ENCODE assay signal across 8 mouse cellular contexts in genomic region chr6:97179367-97179828, GRCm38 (mm10). TPM values are rescaled to one million over a fixed set of nuclear protein-coding genes. Genes with fewer than 3 reads are reported as not detected.
DNase-seq lines count a peak whose midpoint lies in the region; ATAC-seq and TF ChIP-seq lines count a peak whose summit lies in the region.

No protein-coding gene starts in this region.

- peak overlapping the region; percentile 84 to 98 for H3K4me3 ChIP-seq in heart, embryonic 14.5 days (ENCODE audit: control insufficient read depth in 1 of 2, insufficient read depth in 1 of 2, low read depth in 1 of 2, low read length in 2 of 2)
- H3K4me3 ChIP-seq in MEL (ENCODE audit: control insufficient read depth in 1 of 2, insufficient read depth in 1 of 2, low read depth in 2 of 2, low read length in 2 of 2) = peak overlapping the region; percentile 69 to 70
- H3K4me3 ChIP-seq in forebrain, embryonic 11.5 days (ENCODE audit: low read depth, low read length) = peak overlapping the region; percentile 85
- peak overlapping the region; percentile 95 for H3K4me3 ChIP-seq in limb, embryonic 14.5 days (replicated peaks; ENCODE audit: low read length)

- peak overlapping the region; percentile 96 for H3K9ac ChIP-seq in heart, embryonic 14.5 days (ENCODE audit: low read length)
- peak overlapping the region; percentile 87 for H3K9ac ChIP-seq in MEL (ENCODE audit: control insufficient read depth, low read depth, low read length, poor library complexity, severe bottlenecking)
- H3K9ac ChIP-seq in forebrain, embryonic 11.5 days (ENCODE audit: low read length) = peak overlapping the region; percentile 95
- peak overlapping the region; percentile 96 for H3K9ac ChIP-seq in limb, embryonic 14.5 days (ENCODE audit: low read depth, low read length, severe bottlenecking)

- TF ChIP-seq EP300 in MEL (IDR thresholded peaks at IDR 0.05; ENCODE audit: low read depth in 1 of 2, low read length in 2 of 2) = no peak

- WGBS in heart, embryonic 14.5 days = 4% methylated on average over 11 of the region's 11 CpGs
- 12% methylated on average over 11 of the region's 11 CpGs for WGBS in forebrain, embryonic 11.5 days
- WGBS in limb, embryonic 14.5 days = 9% methylated on average over 11 of the region's 11 CpGs

- H3K36me3 ChIP-seq in heart, embryonic 14.5 days (ENCODE audit: control insufficient read depth, insufficient read depth, low read length) = peaks cover 32% of the 10 kb centered on the region
- H3K36me3 ChIP-seq in MEL (ENCODE audit: control insufficient read depth in 1 of 2, insufficient read depth in 2 of 2, low read length in 2 of 2) = peaks cover 7 to 30% of the 10 kb centered on the region in 2 experiments
- H3K36me3 ChIP-seq in forebrain, embryonic 11.5 days (ENCODE audit: control insufficient read depth, insufficient read depth, low read length) = no peaks in the 10 kb centered on the region; the same call in 1 of the 2 replicates
- H3K36me3 ChIP-seq in limb, embryonic 14.5 days (ENCODE audit: control insufficient read depth, insufficient read depth, low read length) = peaks cover 19% of the 10 kb centered on the region

- H3K4me2 ChIP-seq in heart, embryonic 14.5 days (ENCODE audit: low read length) = peak overlapping the region; percentile 89
- H3K4me2 ChIP-seq in forebrain, embryonic 11.5 days (ENCODE audit: low read depth, low read length, severe bottlenecking) = peak overlapping the region; percentile 66
- H3K4me2 ChIP-seq in limb, embryonic 14.5 days (replicated peaks; ENCODE audit: low read depth, low read length, severe bottlenecking) = peak overlapping the region; percentile 83

- peaks cover 5 to 22% of the 10 kb centered on the region in 2 experiments for H3K4me1 ChIP-seq in heart, embryonic 14.5 days (ENCODE audit: control insufficient read depth in 2 of 2, insufficient read depth in 2 of 2, low read length in 2 of 2)
- H3K4me1 ChIP-seq in MEL (ENCODE audit: control insufficient read depth in 1 of 2, insufficient read depth in 2 of 2, low read length in 2 of 2) = peaks cover 7 to 22% of the 10 kb centered on the region in 2 experiments
- H3K4me1 ChIP-seq in forebrain, embryonic 11.5 days (replicated peaks; ENCODE audit: control insufficient read depth, insufficient read depth, low read length) = peaks cover 7% of the 10 kb centered on the region; the same call in 1 of the 2 replicates
- H3K4me1 ChIP-seq in limb, embryonic 14.5 days (ENCODE audit: control insufficient read depth, insufficient read depth, low read length) = peaks cover 18% of the 10 kb centered on the region

- no peak for TF ChIP-seq CTCF in MEL (IDR thresholded peaks at IDR 0.05 in 2 of 3, conservative IDR thresholded peaks at IDR 0.05 in 1 of 3; ENCODE audit: control insufficient read depth in 1 of 3, insufficient read depth in 1 of 3, low read depth in 2 of 3, low read length in 3 of 3, poor library complexity in 1 of 3, severe bottlenecking in 1 of 3)

- H3K79me2 ChIP-seq in MEL (ENCODE audit: control insufficient read depth, insufficient read depth, low read length, poor library complexity) = peaks cover 26% of the 10 kb centered on the region

- H3K9me3 ChIP-seq in heart, embryonic 14.5 days (ENCODE audit: control insufficient read depth, low read length) = no peaks in the 10 kb centered on the region
- H3K9me3 ChIP-seq in MEL (replicated peaks; ENCODE audit: insufficient read depth, low read length) = no peaks in the 10 kb centered on the region
- no peaks in the 10 kb centered on the region for H3K9me3 ChIP-seq in forebrain, embryonic 11.5 days (ENCODE audit: control insufficient read depth, low read length)
- no peaks in the 10 kb centered on the region for H3K9me3 ChIP-seq in limb, embryonic 14.5 days (ENCODE audit: control insufficient read depth, low read length)

- no peaks in the 10 kb centered on the region for H3K27me3 ChIP-seq in heart, embryonic 14.5 days (ENCODE audit: control insufficient read depth, insufficient read depth, low read length)
- no peaks in the 10 kb centered on the region for H3K27me3 ChIP-seq in MEL (ENCODE audit: control insufficient read depth in 1 of 2, insufficient read depth in 2 of 2, low read length in 2 of 2)
- H3K27me3 ChIP-seq in forebrain, embryonic 11.5 days (ENCODE audit: control insufficient read depth, insufficient read depth, low read length) = no peaks in the 10 kb centered on the region
- H3K27me3 ChIP-seq in limb, embryonic 14.5 days (ENCODE audit: control insufficient read depth, insufficient read depth, low read length) = no peaks in the 10 kb centered on the region

- peak; percentile 57 for ATAC-seq in heart, embryonic 14.5 days (ENCODE audit: insufficient number of reproducible peaks, insufficient read depth, low FRiP score, low read depth)
- ATAC-seq in forebrain, embryonic 11.5 days (replicated peaks; ENCODE audit: low FRiP score) = no peak; the same call in 1 of the 2 replicates
- peak; percentile 41 for ATAC-seq in limb, embryonic 14.5 days (ENCODE audit: low FRiP score, low read depth)
- ATAC-seq in neutrophil, adult 5-6 weeks (ENCODE audit: extremely low read depth, insufficient number of reproducible peaks, low FRiP score, poor library complexity, severe bottlenecking) = peak; percentile 47

- H3K27ac ChIP-seq in heart, embryonic 14.5 days (replicated peaks in 1 of 2; ENCODE audit: control insufficient read depth in 1 of 2, insufficient read depth in 1 of 2, low read depth in 2 of 2, low read length in 2 of 2) = peak overlapping the region; percentile 93
- peak overlapping the region; percentile 92 for H3K27ac ChIP-seq in MEL (ENCODE audit: control insufficient read depth, low read depth, low read length)
- H3K27ac ChIP-seq in forebrain, embryonic 11.5 days (ENCODE audit: low read depth, low read length) = peak overlapping the region; percentile 82; the same call in 1 of the 2 replicates
- H3K27ac ChIP-seq in limb, embryonic 14.5 days (replicated peaks; ENCODE audit: low read depth, low read length) = peak overlapping the region; percentile 92

- TF ChIP-seq RAD21 in MEL (IDR thresholded peaks at IDR 0.05; ENCODE audit: low read depth, low read length) = no peak

- no peak for DNase-seq in heart, postnatal 10 days
- DNase-seq in MEL (ENCODE audit: low read depth, low spot score) = peak; percentile 87
- no peak for DNase-seq in forebrain, embryonic 11.5 days (ENCODE audit: low spot score)
- DNase-seq in limb, embryonic 14.5 days (ENCODE audit: low spot score) = no peak
- DNase-seq in layer of hippocampus, adult 9-10 months (ENCODE audit: low spot score) = no peak
- DNase-seq in right cerebral cortex, adult 18-20 months = no peak

- intact Hi-C loops in heart, postnatal 10 days (cut with DNase I) = loop anchor here (1.0 to 10.0 kb wide), 3 partner anchors 24 to 235 kb away; no protein-coding TSS in a partner anchor

- TF ChIP-seq POLR2A in MEL (IDR thresholded peaks at IDR 0.05; ENCODE audit: control insufficient read depth in 1 of 2, insufficient read depth in 1 of 2, low read depth in 1 of 2, low read length in 2 of 2, poor library complexity in 1 of 2) = peak in 1 of 2 experiments; percentile 11; a peak in 1 of 4 replicates
- TF ChIP-seq POLR2A in limb, embryonic 14.5 days (IDR thresholded peaks at IDR 0.05; ENCODE audit: borderline replicate concordance, extremely low read depth, insufficient read depth, insufficient read length) = no peak

RNA-seq across cellular contexts. Expression of gene Tmf1, which starts 0.5 kb away (rescaled TPM):
- polyA plus RNA-seq in heart, embryonic 14.5 days (2014; fragmentation: Nextera tagmentation; extraction: Ambion mirVana) = 22.7 and 25.1 TPM in 2 replicates
- total RNA-seq in heart, postnatal 10 days (2021) = 10 to 100 TPM; 34.3 to 36.3 TPM
- 19.2 and 21.9 TPM in 2 replicates for total RNA-seq in MEL (2012; rRNA removed)
- 10 to 100 TPM in 1 of 2 experiments, not detected in 1; 13.5 TPM for polyA plus RNA-seq in MEL (2012; ENCODE audit: insufficient read depth in 1 of 2, insufficient read length in 2 of 2, low read depth in 1 of 2, low replicate concordance in 2 of 2, missing spikeins in 1 of 2)
- 28.2 and 30.7 TPM in 2 replicates for polyA plus RNA-seq in forebrain, embryonic 11.5 days (2014; fragmentation: Nextera tagmentation; extraction: Ambion mirVana)
- polyA plus RNA-seq in limb, embryonic 14.5 days (2012; rRNA removed) = 3.8 and 6.2 TPM in 2 replicates
- polyA plus RNA-seq in limb, embryonic 14.5 days (2014; fragmentation: Nextera tagmentation; extraction: Ambion mirVana) = 34.8 and 35.3 TPM in 2 replicates
- 143 and 177 TPM in 2 replicates for total RNA-seq in neutrophil, adult 5-6 weeks (2017)

RNA-seq across cellular contexts. Expression of gene Uba3, which starts 26.0 kb away (rescaled TPM):
- polyA plus RNA-seq in heart, embryonic 14.5 days (2014; fragmentation: Nextera tagmentation; extraction: Ambion mirVana) = 74.4 and 76.3 TPM in 2 replicates
- total RNA-seq in heart, postnatal 10 days (2021) = 10 to 100 TPM; 74.8 to 75.1 TPM
- total RNA-seq in MEL (2012; rRNA removed) = 37.1 and 43.8 TPM in 2 replicates
- 10 to 100 TPM in 1 of 2 experiments, not detected in 1; 38.1 TPM for polyA plus RNA-seq in MEL (2012; ENCODE audit: insufficient read depth in 1 of 2, insufficient read length in 2 of 2, low read depth in 1 of 2, low replicate concordance in 2 of 2, missing spikeins in 1 of 2)
- 105 and 107 TPM in 2 replicates for polyA plus RNA-seq in forebrain, embryonic 11.5 days (2014; fragmentation: Nextera tagmentation; extraction: Ambion mirVana)
- 70.4 and 81.1 TPM in 2 replicates for polyA plus RNA-seq in limb, embryonic 14.5 days (2012; rRNA removed)
- 76.2 and 77.6 TPM in 2 replicates for polyA plus RNA-seq in limb, embryonic 14.5 days (2014; fragmentation: Nextera tagmentation; extraction: Ambion mirVana)
- total RNA-seq in neutrophil, adult 5-6 weeks (2017) = 60.4 and 68.9 TPM in 2 replicates

RNA-seq across cellular contexts. Expression of gene Eogt, which starts 30.4 kb away (rescaled TPM):
- 14.1 and 14.6 TPM in 2 replicates for polyA plus RNA-seq in heart, embryonic 14.5 days (2014; fragmentation: Nextera tagmentation; extraction: Ambion mirVana)
- total RNA-seq in heart, postnatal 10 days (2021) = 10 to 100 TPM; 18.6 to 20.9 TPM
- 4.2 and 6.0 TPM in 2 replicates for total RNA-seq in MEL (2012; rRNA removed)
- polyA plus RNA-seq in MEL (2012; ENCODE audit: insufficient read depth in 1 of 2, insufficient read length in 2 of 2, low read depth in 1 of 2, low replicate concordance in 2 of 2, missing spikeins in 1 of 2) = 1 to 10 TPM in 1 of 2 experiments, not detected in 1; 8.3 TPM
- 8.9 and 9.1 TPM in 2 replicates for polyA plus RNA-seq in forebrain, embryonic 11.5 days (2014; fragmentation: Nextera tagmentation; extraction: Ambion mirVana)
- polyA plus RNA-seq in limb, embryonic 14.5 days (2012; rRNA removed) = 15.4 and 16.7 TPM in 2 replicates
- polyA plus RNA-seq in limb, embryonic 14.5 days (2014; fragmentation: Nextera tagmentation; extraction: Ambion mirVana) = 9.5 and 10.8 TPM in 2 replicates
- total RNA-seq in neutrophil, adult 5-6 weeks (2017) = 6.4 and 10.9 TPM in 2 replicates

RNA-seq across cellular contexts. Expression of gene Arl6ip5, which starts 31.1 kb away (rescaled TPM):
- polyA plus RNA-seq in heart, embryonic 14.5 days (2014; fragmentation: Nextera tagmentation; extraction: Ambion mirVana) = 57.9 and 65.1 TPM in 2 replicates
- 100 to 1,000 TPM in 1 of 2 experiments, 10 to 100 TPM in 1; 98.4 to 107 TPM for total RNA-seq in heart, postnatal 10 days (2021)
- total RNA-seq in MEL (2012; rRNA removed) = 38.2 and 39.4 TPM in 2 replicates
- polyA plus RNA-seq in MEL (2012; ENCODE audit: insufficient read depth in 1 of 2, insufficient read length in 2 of 2, low read depth in 1 of 2, low replicate concordance in 2 of 2, missing spikeins in 1 of 2) = 100 to 1,000 TPM in 1 of 2 experiments, not detected in 1; 113 TPM
- 36.4 and 36.9 TPM in 2 replicates for polyA plus RNA-seq in forebrain, embryonic 11.5 days (2014; fragmentation: Nextera tagmentation; extraction: Ambion mirVana)
- 79.8 and 81.3 TPM in 2 replicates for polyA plus RNA-seq in limb, embryonic 14.5 days (2012; rRNA removed)
- polyA plus RNA-seq in limb, embryonic 14.5 days (2014; fragmentation: Nextera tagmentation; extraction: Ambion mirVana) = 48.6 and 49.1 TPM in 2 replicates
- 65.2 and 66.6 TPM in 2 replicates for total RNA-seq in neutrophil, adult 5-6 weeks (2017)
